Mouse (Mus musculus) frontal cortex, postnatal 10 days (tissue): ENCODE measurements around the gene Ahdc1.
"Not testable (repeated sequence)": the region's sequence is repeated elsewhere in the genome, so short reads cannot be mapped to it uniquely, and the experiment has no call there.

Source experiments
- DNase-seq, 2 experiments: peaks; one replicate each; pipeline ENCODE4 v3.0.0; 2022; ENCODE audit warnings: low spot score in 2 of 2, mixed read lengths in 1 of 2

Gene Ahdc1

DNA sequence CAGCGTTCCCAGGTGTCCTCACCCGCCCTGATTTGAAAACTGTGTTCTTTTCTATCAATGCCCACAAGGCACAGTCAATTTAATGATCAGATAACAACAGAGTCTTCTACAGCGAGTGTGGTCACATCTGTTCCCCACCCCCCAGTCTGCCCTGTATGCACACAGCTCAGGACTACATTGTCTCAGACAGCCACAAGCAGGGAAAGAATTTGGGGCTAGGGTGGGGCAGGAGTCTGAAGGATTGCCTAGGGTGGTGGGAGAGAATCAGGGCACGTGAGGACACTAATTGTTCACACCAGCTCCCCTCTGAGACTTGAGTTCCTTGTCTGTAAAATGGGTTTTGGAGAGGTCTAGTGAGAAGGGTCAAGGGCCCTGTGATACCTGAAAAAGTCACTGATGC lies 17.5 kb upstream of the Ahdc1 start:
- no peak for DNase-seq

DNA sequence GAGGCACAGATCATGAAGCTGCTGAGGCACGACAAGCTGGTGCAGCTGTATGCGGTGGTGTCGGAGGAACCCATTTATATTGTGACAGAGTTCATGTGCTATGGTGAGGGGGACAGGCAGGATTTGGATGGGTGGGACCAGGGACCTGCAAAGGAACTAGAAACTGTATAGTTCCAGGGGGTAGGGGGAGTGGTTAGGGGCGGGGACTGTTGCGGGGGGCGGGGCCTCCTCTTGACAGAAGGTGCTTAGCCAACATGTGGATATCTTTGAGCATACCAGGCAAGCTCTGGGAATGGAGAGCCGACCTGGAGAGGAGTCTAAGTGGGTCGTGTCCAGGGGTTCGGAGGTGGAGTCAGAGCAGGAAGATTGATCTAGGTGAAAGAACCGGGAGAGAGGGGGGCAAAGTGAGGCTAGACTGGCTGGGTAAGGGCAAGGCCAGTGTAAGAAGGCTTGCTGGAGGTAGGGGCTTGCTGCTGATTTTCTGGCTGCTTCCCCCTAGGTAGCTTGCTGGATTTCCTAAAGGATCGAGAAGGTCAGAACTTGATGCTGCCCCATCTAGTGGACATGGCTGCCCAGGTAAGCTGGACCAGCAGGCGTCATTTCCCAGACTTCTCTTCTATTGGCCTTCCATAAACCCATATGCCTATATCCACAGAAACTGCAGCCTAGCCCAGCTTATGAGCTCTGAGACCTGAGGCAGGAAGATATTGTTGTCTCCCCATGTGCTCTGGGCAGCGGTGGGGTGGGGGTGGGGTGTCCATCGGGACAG lies 13.4 kb upstream of the Ahdc1 start:
- DNase-seq, result no peak

DNA sequence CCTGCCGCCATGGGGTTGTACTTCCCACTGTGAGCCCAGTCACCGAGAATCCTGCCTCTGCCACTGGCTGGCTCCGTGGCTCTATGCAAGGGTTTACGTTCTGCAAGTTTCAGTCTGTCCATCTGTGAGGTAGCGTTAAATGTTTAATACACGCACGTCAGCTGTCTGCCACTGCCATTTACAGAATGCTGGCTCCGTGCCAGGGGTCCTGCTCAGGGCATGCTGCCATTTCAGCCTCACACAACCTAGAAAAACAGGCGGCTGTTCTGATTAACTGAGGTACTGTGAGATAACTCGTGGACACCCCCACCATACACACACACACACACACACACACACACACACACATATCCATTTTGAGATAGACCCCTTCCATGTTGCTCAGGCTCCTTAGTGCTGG lies 8.2 kb upstream of the Ahdc1 start:
- peak; percentile 17 to 36 for DNase-seq

DNA sequence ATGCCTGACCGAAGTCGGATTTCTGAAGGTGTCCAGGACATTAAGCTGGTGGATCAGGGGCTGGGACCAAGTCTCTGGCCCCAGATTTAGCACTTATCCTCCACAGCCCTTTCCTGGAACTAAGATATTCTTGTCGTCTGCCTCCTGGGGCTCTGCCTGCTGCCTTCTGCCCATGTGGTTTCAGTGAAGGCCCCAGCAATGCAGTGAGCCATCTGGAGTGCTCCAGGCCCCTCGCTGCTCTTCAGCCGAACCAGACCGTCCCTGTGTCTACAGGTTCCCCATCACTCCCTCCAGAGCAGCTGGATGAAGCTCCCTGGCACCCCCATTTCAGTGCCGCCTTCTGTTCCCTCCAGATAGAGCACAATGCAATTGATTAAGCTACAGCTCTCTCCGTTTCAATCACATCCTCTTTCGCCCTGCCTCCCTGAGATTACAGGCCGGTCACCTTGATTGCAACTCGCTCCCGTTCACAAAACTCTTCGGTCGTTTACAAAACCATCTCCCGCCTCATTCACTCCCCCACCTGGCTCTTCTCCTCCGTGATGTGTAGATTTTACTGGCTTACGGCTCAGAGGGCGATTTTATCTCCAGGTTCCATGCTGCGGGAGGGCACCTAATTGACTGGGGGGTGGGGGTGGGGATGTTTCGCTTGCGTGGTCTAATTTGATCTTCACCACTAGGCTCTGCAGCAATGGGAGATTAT lies 7.6 kb upstream of the Ahdc1 start:
- no peak for DNase-seq

DNA sequence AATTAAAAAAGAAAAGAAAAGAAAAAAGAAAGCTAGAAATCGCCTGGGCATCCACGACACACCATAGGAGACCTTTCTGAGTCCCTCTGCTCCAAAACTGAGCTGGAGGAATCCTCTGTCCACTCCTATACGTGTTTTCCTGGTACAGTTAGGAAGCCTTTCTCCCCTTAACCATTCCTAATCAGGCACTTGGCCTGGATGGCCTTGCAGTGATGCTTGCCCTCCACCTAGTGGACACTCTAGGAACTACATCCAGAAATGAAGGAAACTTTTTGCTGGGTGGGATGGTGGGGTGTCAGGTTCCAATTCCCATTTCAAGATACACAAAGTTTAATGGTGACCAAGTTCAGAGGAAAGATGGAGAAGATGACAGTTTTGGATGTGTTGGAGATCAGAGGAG lies 5.8 kb upstream of the Ahdc1 start:
- peak in 1 of 2 experiments; percentile 68 for DNase-seq

DNA sequence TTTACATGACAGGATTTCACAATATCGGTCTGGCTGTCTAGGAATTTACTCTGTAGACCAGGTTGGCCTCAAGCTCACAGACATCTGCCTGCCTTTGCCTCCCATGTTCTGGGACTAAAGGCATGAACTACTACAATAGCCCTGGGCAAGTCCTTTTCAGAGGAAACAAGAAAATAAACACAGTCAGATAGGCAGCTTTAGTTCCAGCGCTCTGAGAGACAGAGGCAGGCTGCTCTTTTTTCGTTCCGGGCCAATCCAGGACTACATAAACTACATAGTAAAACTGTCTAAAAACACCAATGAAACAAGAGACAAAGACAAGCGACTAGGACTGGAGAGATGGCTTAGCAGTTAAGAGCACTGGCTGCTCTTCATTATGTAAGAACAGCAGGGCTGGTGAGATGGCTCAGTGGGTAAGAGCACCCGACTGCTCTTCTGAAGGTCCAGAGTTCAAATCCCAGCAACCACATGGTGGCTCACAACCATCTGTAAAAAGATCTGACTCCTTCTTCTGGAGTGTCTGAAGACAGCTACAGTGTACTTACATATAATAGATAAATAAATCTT lies 5.1 kb upstream of the Ahdc1 start:
- not testable (repeated sequence) for DNase-seq

DNA sequence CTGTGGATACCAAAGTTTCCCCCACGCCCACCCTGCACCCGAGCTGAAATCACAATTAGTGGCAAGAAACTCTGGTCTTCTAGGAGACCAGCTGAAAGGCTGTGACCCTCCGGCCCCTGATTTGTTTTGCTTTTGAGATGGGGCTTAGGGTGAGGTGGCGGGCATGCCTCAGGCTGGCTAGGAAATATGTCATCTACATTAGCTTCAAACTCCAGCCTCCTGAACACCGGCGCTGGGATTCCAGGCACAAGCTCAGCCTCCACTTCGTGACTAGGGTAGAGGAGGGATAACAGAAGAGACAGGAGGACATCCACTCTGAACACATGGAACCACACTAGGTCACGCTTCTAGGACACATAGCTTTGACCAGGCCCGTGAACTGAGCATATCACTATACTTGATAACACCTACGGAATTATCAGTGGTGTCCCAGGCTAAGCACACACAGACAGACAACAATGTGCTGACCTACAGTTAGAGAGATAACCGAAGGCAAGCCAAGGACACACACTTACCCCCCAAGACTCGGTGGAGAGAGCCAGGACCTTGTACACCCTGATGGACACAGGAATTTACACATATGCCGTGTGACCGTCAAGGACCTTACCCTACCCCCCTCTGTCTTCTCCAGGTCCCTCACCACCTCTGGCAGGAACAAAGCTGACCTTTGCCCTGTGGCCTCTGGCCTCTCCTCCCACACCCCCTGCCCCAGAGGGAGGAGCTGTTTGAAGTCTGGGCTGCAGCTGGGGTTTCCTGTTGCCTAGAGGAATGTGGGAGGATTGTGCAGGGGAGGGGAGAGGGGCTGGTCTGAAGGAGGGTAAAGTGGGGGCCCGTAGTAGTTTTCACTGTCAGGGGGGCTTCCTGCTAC lies 3.3 kb upstream of the Ahdc1 start:
- DNase-seq, result peak in 1 of 2 experiments; percentile 20

DNA sequence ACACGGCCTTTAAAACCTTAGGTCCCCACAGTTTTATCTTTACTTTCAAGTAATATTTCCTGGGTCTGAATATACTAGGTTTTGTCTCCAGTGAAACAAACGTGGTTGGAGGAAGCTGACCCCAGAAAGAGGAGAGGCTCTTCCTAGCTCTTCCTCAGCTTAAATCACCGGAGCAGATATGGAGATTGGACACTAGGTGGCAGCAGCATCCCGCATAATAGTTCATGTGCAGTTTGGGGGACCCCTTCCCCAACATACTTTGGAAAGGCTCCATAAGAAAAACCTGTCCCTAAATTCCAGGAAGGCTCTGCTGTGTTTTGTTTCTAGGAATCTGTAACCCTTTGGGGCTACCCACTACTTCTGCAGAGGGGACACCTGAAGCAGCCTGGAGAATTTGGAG lies 1.9 kb upstream of the Ahdc1 start:
- peak in 1 of 2 experiments; percentile 9 for DNase-seq

DNA sequence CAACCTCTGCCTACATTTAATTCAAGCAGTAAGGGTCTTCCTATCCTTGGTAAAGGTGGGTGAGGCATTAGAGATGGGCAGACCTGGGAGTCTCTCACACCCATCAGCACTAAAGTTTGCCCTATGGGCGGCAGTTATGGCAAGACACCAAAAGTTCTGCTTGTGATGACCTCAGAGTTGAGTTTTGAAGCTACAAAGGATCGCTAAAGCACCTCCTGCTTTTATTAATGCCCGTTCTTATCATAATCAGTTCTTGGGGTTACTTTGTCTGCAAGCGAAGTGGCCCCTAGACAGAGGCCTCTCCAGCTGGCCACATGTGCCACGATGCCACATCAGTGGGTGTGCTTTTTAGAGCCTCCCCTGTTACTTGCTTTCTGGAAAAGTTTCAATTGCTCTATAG lies 1.4 kb upstream of the Ahdc1 start:
- no peak for DNase-seq

DNA sequence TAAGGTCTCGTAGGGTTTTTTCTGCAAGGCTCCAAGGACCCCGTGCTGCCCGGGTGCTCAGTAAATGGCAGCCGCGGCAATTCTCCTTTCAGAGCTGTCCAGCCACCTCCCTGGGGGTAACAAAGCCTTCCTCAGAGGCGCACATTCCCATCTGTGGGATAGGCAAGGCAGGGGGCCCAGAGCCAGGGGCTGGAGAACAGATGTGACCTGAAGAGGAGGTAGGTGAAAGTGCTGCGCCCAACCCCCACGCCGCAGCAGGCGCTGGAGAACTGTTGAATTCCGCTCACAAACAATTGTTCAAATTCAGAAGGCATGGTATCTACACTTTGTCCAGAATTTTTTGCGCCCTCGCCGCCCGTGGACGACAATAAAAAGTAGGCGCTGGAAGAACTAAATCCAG lies 449 bp upstream of the Ahdc1 start:
- no peak for DNase-seq

DNA sequence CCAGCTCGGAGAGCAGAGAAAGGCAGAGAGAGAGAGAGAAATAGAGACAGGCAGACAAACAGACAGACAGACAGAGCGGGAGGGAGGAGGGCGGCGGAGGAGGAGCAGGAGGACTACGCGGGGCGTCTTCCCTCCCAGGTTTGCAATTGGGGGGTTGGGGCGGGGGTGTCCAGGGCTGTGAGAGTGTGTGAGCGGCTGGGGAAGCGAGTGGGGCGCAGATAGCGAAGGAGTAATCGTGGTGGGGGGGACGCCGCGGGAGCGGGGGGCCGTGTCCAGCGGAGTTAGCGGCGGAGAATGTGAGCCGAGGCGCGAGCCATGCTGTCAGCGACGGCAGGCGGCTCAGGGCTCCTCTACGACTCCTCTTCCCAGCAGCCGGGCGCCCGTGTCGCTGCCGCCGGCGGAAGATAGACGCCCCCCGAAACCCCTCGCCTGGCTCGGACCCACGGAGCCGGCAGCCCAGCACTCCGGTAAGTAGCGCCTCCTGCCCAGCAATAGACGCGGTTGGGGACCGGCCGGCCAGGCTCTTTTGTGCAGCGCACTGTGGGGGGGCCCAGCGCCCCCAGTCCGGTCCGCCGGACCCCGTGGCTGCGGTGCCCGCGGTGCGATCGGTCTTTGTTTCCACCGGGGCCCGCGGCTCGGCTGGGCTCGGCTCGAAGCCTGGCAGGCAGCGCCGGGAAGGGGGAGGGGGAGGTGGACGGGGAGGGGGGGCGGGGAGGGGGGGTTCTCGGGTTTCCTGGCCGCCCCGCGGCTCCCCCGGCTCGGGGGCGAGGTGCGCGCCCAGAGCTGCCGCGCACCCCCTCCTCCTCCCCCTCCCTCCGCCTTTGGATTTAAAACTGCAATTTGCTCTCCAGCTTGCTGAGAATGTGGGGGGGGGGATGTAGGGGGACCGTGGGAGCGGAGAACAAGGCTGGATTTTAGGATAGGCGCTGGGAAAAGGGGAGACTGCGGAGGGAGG lies 1.0 kb downstream of the Ahdc1 start:
- peak in 1 of 2 experiments; percentile 62 for DNase-seq

DNA sequence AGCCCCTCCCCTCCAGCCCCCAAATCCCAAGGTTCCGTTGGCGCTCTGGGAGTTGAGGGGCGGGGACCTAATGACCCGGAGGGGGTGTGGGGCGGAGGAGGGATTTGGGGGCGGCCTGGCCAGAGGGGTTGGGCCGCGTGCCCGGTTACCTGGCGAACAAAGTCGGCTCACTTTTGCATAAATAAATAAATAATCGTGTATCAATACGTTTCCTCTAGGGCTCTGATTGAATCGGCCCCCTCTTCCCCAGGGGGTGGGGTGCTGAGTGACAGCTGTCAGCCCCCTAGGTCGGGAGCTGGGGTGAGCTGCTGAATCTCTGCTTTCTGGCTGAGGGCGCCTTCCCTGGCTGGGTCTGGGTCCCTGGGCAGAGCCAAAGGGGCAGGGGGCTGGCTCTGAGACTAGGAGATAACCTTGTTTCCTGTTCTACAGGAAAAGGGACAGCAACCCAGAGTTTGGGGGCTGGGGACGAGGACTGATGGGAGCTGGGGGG lies 1.8 kb downstream of the Ahdc1 start:
- peak in 1 of 2 experiments; percentile 50 for DNase-seq

DNA sequence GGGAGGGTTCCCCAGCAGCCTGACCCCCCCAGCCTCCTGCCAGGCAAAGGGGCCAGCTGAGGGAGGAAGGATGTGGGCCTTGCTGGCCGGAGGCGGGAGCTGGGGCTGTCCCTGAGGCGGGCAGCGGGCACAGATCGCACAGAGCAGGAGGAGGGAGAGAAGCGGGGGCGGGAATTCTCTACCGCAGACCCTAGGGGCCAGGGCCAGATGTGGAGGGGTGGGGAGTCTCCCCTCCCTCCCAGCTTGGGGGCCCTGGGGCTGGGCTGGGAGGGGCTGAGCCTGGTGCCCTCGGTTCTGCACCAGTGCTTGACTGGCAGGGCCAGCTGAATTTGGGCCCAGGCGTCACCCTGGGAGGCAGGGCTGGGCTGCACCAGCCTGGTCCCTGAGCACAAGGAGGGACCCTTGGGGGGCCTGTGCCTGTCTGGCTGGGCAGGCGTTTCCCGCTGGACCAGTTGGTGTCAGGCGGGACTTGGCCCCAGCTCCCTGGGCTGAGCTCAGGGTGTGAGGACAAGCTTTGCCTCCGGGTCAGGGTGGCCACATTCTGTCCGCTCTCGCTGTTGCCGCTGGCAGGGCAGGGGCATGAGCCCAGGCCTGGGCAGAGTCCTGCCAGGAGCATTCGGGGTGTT lies 2.3 kb downstream of the Ahdc1 start:
- peak in 1 of 2 experiments; percentile 56 for DNase-seq

DNA sequence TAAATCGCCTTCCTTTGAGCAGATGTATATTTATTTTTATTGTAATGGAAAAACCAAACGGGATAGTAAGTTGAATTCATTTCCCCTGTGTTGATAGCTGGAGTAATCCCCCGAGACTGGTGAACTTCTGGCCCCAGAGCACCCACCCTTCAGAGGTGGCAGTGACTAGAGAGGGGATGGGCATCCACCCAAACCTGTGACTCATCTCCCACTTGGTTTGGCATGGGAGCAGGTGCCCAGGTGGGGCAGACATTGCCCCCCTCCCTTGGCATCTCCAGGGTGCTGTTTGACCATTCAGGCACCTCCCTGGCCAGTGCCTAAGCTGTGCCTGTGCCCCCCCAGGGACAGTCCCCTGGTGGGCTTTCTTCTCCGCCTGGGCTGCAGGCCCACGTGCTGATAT lies 3.0 kb downstream of the Ahdc1 start:
- DNase-seq, result peak in 1 of 2 experiments; percentile 37

DNA sequence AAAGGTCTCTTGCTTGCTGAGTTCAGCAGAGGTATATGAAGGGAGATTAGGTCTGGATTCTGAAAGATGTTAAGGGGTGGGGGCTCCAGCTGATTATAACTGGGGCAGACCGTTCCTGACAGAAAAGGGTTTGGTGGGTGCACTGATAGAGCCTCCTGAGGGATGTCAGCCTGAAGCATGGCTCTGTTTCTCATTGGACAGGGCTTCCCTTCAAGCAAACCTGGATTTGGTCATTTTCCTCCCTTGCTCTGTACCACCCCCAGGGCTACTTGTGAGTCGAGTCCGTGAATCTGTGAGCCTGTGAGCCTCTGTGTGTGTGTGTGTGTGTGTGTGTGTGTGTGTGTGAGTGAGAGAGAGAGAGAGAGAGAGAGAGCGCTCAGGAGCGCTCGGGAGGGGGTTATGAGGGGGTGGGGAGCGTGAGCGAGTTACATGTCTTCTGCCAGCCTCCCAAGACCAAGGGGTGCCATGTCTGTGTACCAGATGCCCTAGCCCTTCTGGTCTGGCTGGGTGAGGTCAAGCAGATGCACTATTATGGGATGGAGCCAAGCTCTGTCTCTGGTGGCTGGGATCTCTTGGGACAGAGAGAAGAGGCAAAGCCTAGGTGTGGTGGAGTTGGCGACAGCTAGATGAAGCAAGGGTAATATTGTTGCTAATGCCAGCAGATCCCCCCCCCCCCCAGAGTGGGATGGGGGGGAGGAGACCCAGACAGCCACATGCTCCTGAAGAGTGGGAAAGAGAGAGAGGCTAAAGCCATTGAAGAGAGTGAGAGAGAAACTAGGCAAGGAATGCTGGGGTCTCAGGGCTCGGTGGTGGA lies 4.0 kb downstream of the Ahdc1 start:
- DNase-seq, result peak in 1 of 2 experiments; percentile 15

DNA sequence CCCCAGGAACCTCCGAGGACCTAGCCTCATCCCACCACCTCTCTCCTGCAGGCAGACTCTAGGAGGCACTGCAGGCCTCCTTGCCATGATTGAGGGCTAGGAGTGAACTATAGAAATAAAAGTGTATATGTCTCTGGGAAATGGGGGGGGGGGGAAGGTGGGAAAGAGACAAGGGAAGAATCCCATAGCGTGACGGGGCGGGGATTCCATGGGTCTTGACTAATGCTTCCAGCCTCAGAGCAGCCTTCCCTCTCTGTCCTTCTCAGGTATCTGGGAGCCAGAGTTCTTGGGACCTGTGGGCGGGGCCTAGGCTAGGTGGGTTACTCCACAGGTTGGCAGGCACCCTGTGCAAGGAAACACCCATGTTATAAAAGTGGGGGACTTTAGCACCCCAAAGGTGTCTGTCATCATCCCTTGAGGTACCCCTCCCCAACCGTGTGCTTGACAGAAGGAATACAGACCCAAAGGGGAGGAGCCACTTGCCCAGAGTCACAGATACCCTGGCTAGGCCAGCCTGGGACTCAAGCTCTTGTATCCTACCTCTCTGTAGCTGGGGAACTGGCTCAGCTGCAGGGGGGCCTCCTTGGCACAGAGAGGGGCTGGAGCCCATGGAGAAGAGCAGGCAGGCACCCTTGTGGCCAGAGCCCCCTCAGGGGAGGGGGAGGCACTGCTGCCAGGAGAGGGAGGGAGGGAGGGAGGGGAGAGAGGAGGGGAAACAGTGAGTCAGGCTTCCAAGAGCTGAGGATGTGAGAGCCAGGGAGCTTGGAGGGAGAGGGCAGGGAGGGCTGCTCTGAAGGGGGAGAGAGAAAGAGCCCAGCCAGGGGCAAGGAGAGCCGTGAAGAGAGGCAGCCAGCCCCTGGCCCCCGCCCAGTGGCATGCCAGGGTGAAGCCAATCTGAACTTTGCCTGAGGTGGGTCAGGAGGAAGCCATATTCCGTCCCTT lies 4.9 kb downstream of the Ahdc1 start:
- DNase-seq, result peak in 1 of 2 experiments; percentile 31

DNA sequence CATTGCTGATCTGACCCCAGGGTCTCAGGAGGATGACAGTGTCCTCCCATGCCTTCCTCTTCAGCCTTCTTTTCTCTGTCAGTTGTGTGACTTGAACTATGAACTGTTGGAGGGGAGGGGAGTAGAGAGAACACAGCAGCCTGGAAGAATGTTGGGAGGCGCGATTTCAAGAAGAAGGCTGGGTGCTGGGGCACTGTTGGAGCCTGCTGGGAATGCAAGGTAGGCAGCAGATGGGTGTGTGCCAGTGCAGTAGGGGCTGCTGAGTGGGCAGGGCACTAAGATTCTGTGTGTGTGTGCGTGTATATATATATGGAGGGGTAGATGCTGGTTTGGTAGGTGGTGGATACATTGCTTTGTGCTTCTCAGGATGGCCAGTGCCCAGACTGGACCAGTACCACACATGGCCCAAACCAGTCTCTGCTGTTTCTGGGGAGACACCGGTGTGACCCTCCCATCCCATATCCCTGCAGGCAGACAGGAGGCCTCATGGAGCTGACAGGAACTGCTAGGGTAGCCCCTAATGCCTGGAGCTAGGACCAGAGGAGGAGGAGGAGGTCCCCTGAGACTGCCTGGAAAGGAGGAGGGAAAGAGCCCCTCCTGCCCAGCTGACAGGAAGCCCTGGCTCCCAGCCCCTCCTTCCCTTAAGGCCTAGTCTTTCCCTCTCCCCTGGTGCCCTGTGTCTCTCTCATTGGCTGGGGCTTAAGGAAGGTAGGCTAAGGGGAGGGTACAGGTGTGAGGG lies 5.8 kb downstream of the Ahdc1 start:
- DNase-seq, result peak in 1 of 2 experiments; percentile 14
